Comparison of ENCODE assay signal across 14 mouse cellular contexts in the genomic region with DNA sequence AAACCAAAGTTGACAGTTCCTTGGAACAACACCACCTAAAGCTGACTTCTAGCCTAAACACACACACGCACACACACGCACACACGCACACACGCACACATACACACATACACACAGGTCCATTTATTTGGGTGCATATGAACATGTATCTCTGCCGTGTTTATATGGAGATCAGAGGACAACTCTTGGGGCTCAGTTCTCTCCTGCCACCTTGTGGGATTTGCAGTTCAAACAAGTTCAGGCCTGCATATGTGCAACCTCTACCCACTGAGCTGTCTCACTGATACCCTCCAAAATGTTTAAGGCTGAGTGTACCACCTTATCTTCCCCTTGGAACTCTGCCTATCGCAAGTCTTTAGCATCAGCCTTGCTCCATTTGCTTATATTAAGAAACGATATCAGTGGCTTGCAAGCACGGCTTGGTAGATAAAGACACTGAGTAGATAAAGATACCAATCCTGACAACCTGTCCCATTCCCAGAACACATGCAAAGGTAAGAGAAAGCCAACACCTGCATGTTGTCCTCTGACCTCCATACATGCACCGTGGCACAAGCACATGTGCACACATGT. TPM values are rescaled to one million over a fixed set of nuclear protein-coding genes. Genes with fewer than 3 reads are reported as not detected.
DNase-seq lines count a peak whose midpoint lies in the region; ATAC-seq and TF ChIP-seq lines count a peak whose summit lies in the region.
"Had no signal": no experiment of that assay in that cellular context is flagged by ENCODE, and none has a peak within 500 bp of the region (broad histone marks: within the 10 kb centered on the region; RNA-seq: fewer than 3 reads in every experiment).

No protein-coding gene starts in this region.

- H3K4me3 ChIP-seq in forebrain, embryonic 14.5 days (ENCODE audit: low read depth, low read length), result no peak overlapping the region
- H3K4me3 ChIP-seq in forebrain, embryonic 13.5 days, result no peak overlapping the region
- H3K4me3 ChIP-seq in lung, postnatal 0 days (ENCODE audit: low read depth, low read length), result no peak overlapping the region
- peak overlapping the region; percentile 68; the same call in 1 of the 2 replicates for H3K4me3 ChIP-seq in midbrain, embryonic 10.5 days
- H3K4me3 ChIP-seq: gastrocnemius, adult 2 months; heart, embryonic 10.5 days; limb, embryonic 10.5 days; megakaryocyte, embryonic 14.5 days had no signal

- ATAC-seq in forebrain, embryonic 14.5 days, result no peak
- ATAC-seq in forebrain, embryonic 13.5 days, result no peak
- no peak for ATAC-seq in lung, postnatal 0 days

- H3K4me2 ChIP-seq in forebrain, embryonic 14.5 days (ENCODE audit: low read length), result no peak overlapping the region
- no peak overlapping the region; the same call in 1 of the 2 replicates for H3K4me2 ChIP-seq in forebrain, embryonic 13.5 days
- no peak overlapping the region for H3K4me2 ChIP-seq in lung, postnatal 0 days (replicated peaks; ENCODE audit: low read depth, low read length)

- 85% methylated on average over 9 of the region's 9 CpGs for WGBS in forebrain, embryonic 14.5 days
- 88% methylated on average over 9 of the region's 9 CpGs for whole genome bisulfite sequencing in forebrain, embryonic 13.5 days
- 76% methylated on average over 9 of the region's 9 CpGs for WGBS in lung, postnatal 0 days
- 93% methylated on average over 9 of the region's 9 CpGs for WGBS in midbrain, embryonic 10.5 days

- intact Hi-C loops in gastrocnemius, postnatal 36 days (cut with DNase I), result no loop called here

- peak; percentile 41 for TF ChIP-seq CTCF in lung, postnatal 0 days (IDR thresholded peaks at IDR 0.05)

- H3K36me3 ChIP-seq in forebrain, embryonic 14.5 days (ENCODE audit: control insufficient read depth, insufficient read depth, low read length), result no peaks in the 10 kb centered on the region
- H3K36me3 ChIP-seq in forebrain, embryonic 13.5 days (ENCODE audit: poor library complexity, severe bottlenecking), result no peaks in the 10 kb centered on the region
- no peaks in the 10 kb centered on the region for H3K36me3 ChIP-seq in lung, postnatal 0 days (ENCODE audit: insufficient read depth, low read length)
- H3K36me3 ChIP-seq in midbrain, embryonic 10.5 days, result no peaks in the 10 kb centered on the region
- H3K36me3 ChIP-seq: heart, embryonic 10.5 days; limb, embryonic 10.5 days had no signal

- no peak overlapping the region for H3K9ac ChIP-seq in forebrain, embryonic 14.5 days (ENCODE audit: low read length)
- H3K9ac ChIP-seq in forebrain, embryonic 13.5 days, result no peak overlapping the region
- H3K9ac ChIP-seq in lung, postnatal 0 days (replicated peaks; ENCODE audit: low read depth), result no peak overlapping the region

- H3K4me1 ChIP-seq in forebrain, embryonic 14.5 days (ENCODE audit: control insufficient read depth, insufficient read depth, low read length), result peaks cover 10% of the 10 kb centered on the region
- H3K4me1 ChIP-seq in forebrain, embryonic 13.5 days, result peaks cover 26% of the 10 kb centered on the region; the same call in 1 of the 2 replicates
- peaks cover 10% of the 10 kb centered on the region; the same call in 1 of the 2 replicates for H3K4me1 ChIP-seq in lung, postnatal 0 days (ENCODE audit: insufficient read depth, low read depth, low read length)
- peaks cover 49% of the 10 kb centered on the region for H3K4me1 ChIP-seq in midbrain, embryonic 10.5 days

- peak; percentile 19 for DNase-seq in forebrain, embryonic 14.5 days (ENCODE audit: low spot score)
- DNase-seq in lung, postnatal 0 days (ENCODE audit: low spot score), result no peak
- DNase-seq in lung, postnatal 4 days, result no peak
- DNase-seq in midbrain, embryonic 10.5 days (ENCODE audit: low spot score), result no peak
- no peak for DNase-seq in thymus, postnatal 25 days
- no peak for DNase-seq in gastrocnemius, postnatal 36 days
- DNase-seq in cerebellum, adult 18-20 months, result no peak
- DNase-seq: gastrocnemius, adult 2 months; kidney, postnatal 14 days; layer of hippocampus, postnatal 36 days had no signal

- H3K27me3 ChIP-seq in forebrain, embryonic 14.5 days (replicated peaks; ENCODE audit: control insufficient read depth, insufficient read depth, low read length), result no peaks in the 10 kb centered on the region
- H3K27me3 ChIP-seq in forebrain, embryonic 13.5 days, result peaks cover 14% of the 10 kb centered on the region; the same call in 1 of the 2 replicates
- no peaks in the 10 kb centered on the region for H3K27me3 ChIP-seq in lung, postnatal 0 days (replicated peaks; ENCODE audit: insufficient read depth, low read length)
- peaks cover 31% of the 10 kb centered on the region for H3K27me3 ChIP-seq in midbrain, embryonic 10.5 days (ENCODE audit: low read depth, poor library complexity, severe bottlenecking)

- TF ChIP-seq EP300 in lung, postnatal 0 days (IDR thresholded peaks at IDR 0.05), result no peak

- H3K9me3 ChIP-seq in forebrain, embryonic 14.5 days (replicated peaks; ENCODE audit: control insufficient read depth, low read length), result no peaks in the 10 kb centered on the region
- no peaks in the 10 kb centered on the region for H3K9me3 ChIP-seq in forebrain, embryonic 13.5 days (replicated peaks)
- H3K9me3 ChIP-seq in lung, postnatal 0 days (ENCODE audit: low read length), result no peaks in the 10 kb centered on the region
- H3K9me3 ChIP-seq in midbrain, embryonic 10.5 days (replicated peaks), result no peaks in the 10 kb centered on the region
- H3K9me3 ChIP-seq: heart, embryonic 10.5 days; limb, embryonic 10.5 days; megakaryocyte, embryonic 14.5 days had no signal

- no peak overlapping the region for H3K27ac ChIP-seq in forebrain, embryonic 14.5 days (ENCODE audit: low read depth, low read length)
- H3K27ac ChIP-seq in forebrain, embryonic 13.5 days, result no peak overlapping the region
- H3K27ac ChIP-seq in lung, postnatal 0 days (ENCODE audit: low read length), result no peak overlapping the region
- H3K27ac ChIP-seq in midbrain, embryonic 10.5 days (replicated peaks), result peak overlapping the region; percentile 97
- H3K27ac ChIP-seq: gastrocnemius, adult 2 months; heart, embryonic 10.5 days; limb, embryonic 10.5 days had no signal

RNA-seq across cellular contexts. Expression of a gene that starts 1.9 kb away (rescaled TPM):
- 9.4 and 10.1 TPM in 2 replicates for polyA plus RNA-seq in forebrain, embryonic 14.5 days (2014; fragmentation: Nextera tagmentation; extraction: Ambion mirVana)
- 8.8 and 9.0 TPM in 2 replicates for polyA plus RNA-seq in forebrain, embryonic 13.5 days (2015; fragmentation: Nextera tagmentation; extraction: Ambion mirVana)
- 5.4 and 6.5 TPM in 2 replicates for polyA plus RNA-seq in lung, postnatal 0 days (2015; fragmentation: Nextera tagmentation; extraction: Ambion mirVana)
- polyA plus RNA-seq in midbrain, embryonic 10.5 days (2016; fragmentation: Nextera tagmentation; extraction: Ambion mirVana), result 10.2 and 18.6 TPM in 2 replicates
- not detected for total RNA-seq in gastrocnemius, postnatal 36 days (2021)
